Mouse (Mus musculus): ENCODE measurements around the gene Snorc. TPM values are rescaled to one million over a fixed set of nuclear protein-coding genes. Genes with fewer than 3 reads are reported as not detected.
A peak's percentile ranks its signal among the peaks of the same experiment; 100 is the strongest.

Snorc gene
- polyA plus RNA-seq, 1 experiment, result not detected

- H3K36me3 ChIP-seq (ENCODE audit: control insufficient read depth, insufficient read depth, low read length), result no peaks in the 10 kb centered on the region
- H3K4me3 ChIP-seq (ENCODE audit: insufficient read depth, low read depth, low read length), result no peak overlapping the region
- H3K27me3 ChIP-seq (replicated peaks; ENCODE audit: control insufficient read depth, insufficient read depth, low read length), result no peaks in the 10 kb centered on the region
- H3K4me1 ChIP-seq (ENCODE audit: control insufficient read depth, insufficient read depth, low read length), result no peaks in the 10 kb centered on the region
- 18% methylated on average over 5 of the region's 5 CpGs for WGBS
- TF ChIP-seq POLR2A (IDR thresholded peaks at IDR 0.05; ENCODE audit: low read depth, low read length) (no peak), CTCF (conservative IDR thresholded peaks at IDR 0.05; ENCODE audit: insufficient read depth, insufficient read length, low read depth, low read length) (no peak)
- H3K27ac ChIP-seq (ENCODE audit: insufficient read depth, low read depth, low read length), result no peak overlapping the region
- no peak for DNase-seq
Measured at GRCm38 (mm10) chr1:87510845-87511244, 40.8 kb downstream of the Snorc start.

GRCm38 (mm10) chr1:87520467-87520866 lies 50.4 kb downstream of the Snorc start:
- Histone ChIP-seq H3K27me3 (replicated peaks; ENCODE audit: control insufficient read depth, insufficient read depth, low read length) (no peaks in the 10 kb centered on the region), H3K4me3 (ENCODE audit: insufficient read depth, low read depth, low read length) (no peak overlapping the region), H3K36me3 (ENCODE audit: control insufficient read depth, insufficient read depth, low read length) (no peaks in the 10 kb centered on the region), H3K27ac (ENCODE audit: insufficient read depth, low read depth, low read length) (no peak overlapping the region), H3K4me1 (ENCODE audit: control insufficient read depth, insufficient read depth, low read length) (no peaks in the 10 kb centered on the region)
- no peak for DNase-seq
- TF ChIP-seq POLR2A (IDR thresholded peaks at IDR 0.05; ENCODE audit: low read depth, low read length) (no peak), CTCF (conservative IDR thresholded peaks at IDR 0.05; ENCODE audit: insufficient read depth, insufficient read length, low read depth, low read length) (no peak)

DNA sequence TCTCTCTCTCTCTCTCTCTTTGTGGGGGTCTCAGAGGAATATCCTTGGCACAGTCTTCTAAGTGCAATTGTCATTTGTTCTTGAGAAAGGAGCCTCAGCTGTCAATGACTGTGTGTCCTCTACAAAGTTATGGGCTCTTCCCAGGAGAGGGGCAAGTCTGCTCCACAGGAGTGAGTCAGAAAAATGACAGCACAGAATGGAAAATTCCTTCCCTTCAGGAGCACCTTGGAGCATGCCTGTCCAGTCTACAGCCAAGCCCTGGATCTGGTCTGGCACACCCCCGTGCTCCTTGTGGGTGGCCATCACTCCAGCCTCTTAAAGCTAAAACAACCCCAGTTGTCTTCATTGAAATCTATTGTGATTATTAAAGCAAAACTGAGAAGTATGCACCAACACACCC lies 51.5 kb downstream of the Snorc start:
- 32% methylated on average over 1 of the region's 1 CpGs for whole genome bisulfite sequencing
- Histone ChIP-seq H3K4me1 (ENCODE audit: control insufficient read depth, insufficient read depth, low read length) (no peaks in the 10 kb centered on the region), H3K4me3 (ENCODE audit: insufficient read depth, low read depth, low read length) (no peak overlapping the region), H3K36me3 (ENCODE audit: control insufficient read depth, insufficient read depth, low read length) (no peaks in the 10 kb centered on the region), H3K27ac (ENCODE audit: insufficient read depth, low read depth, low read length) (no peak overlapping the region), H3K27me3 (replicated peaks; ENCODE audit: control insufficient read depth, insufficient read depth, low read length) (no peaks in the 10 kb centered on the region)
- TF ChIP-seq CTCF (conservative IDR thresholded peaks at IDR 0.05; ENCODE audit: insufficient read depth, insufficient read length, low read depth, low read length), result no peak
- no peak for TF ChIP-seq POLR2A (IDR thresholded peaks at IDR 0.05; ENCODE audit: low read depth, low read length)
- DNase-seq, result peak; percentile 31

- H3K4me3 ChIP-seq (ENCODE audit: insufficient read depth, low read depth, low read length), result no peak overlapping the region
- 93% methylated on average over 7 of the region's 7 CpGs for WGBS
- no peaks in the 10 kb centered on the region for H3K27me3 ChIP-seq (replicated peaks; ENCODE audit: control insufficient read depth, insufficient read depth, low read length)
- no peaks in the 10 kb centered on the region for H3K4me1 ChIP-seq (ENCODE audit: control insufficient read depth, insufficient read depth, low read length)
- no peaks in the 10 kb centered on the region for H3K36me3 ChIP-seq (ENCODE audit: control insufficient read depth, insufficient read depth, low read length)
- no peak overlapping the region for H3K27ac ChIP-seq (ENCODE audit: insufficient read depth, low read depth, low read length)
- DNase-seq, result no peak
- no peak for TF ChIP-seq POLR2A (IDR thresholded peaks at IDR 0.05; ENCODE audit: low read depth, low read length)
- no peak for TF ChIP-seq CTCF (conservative IDR thresholded peaks at IDR 0.05; ENCODE audit: insufficient read depth, insufficient read length, low read depth, low read length)
Measured at GRCm38 (mm10) chr1:87525041-87525440, 55.0 kb downstream of the Snorc start.

Other genes with a start within 250 kb of the Snorc start
- 152 and 161 TPM in 2 replicates for gene Efhd1, start 205.9 kb upstream of the Snorc start, polyA plus RNA-seq (2012; rRNA removed)
- gene Gigyf2, start 143.3 kb upstream of the Snorc start, polyA plus RNA-seq (2012; rRNA removed), result 40.4 and 47.1 TPM in 2 replicates
- gene Kcnj13, start 75.5 kb upstream of the Snorc start, polyA plus RNA-seq (2012; rRNA removed), result 2.4 and 2.5 TPM in 2 replicates
- 20.3 and 21.1 TPM in 2 replicates for gene Neu2, start 39.6 kb downstream of the Snorc start, polyA plus RNA-seq (2012; rRNA removed)
- gene Ngef, start 103.6 kb downstream of the Snorc start, polyA plus RNA-seq (2012; rRNA removed), result 38.1 and 39.3 TPM in 2 replicates
- 18.6 and 20.0 TPM in 2 replicates for gene Inpp5d, start 150.0 kb downstream of the Snorc start, polyA plus RNA-seq (2012; rRNA removed)

Measured in kidney, adult 2 months (tissue).